Mouse (Mus musculus): ENCODE results near the gene Trim54. TPM values are rescaled to one million over a fixed set of nuclear protein-coding genes. Genes with fewer than 3 reads are reported as not detected.

Trim54 gene
- polyA plus RNA-seq, 2 experiments: 6.2 to 8.7 TPM

DNA sequence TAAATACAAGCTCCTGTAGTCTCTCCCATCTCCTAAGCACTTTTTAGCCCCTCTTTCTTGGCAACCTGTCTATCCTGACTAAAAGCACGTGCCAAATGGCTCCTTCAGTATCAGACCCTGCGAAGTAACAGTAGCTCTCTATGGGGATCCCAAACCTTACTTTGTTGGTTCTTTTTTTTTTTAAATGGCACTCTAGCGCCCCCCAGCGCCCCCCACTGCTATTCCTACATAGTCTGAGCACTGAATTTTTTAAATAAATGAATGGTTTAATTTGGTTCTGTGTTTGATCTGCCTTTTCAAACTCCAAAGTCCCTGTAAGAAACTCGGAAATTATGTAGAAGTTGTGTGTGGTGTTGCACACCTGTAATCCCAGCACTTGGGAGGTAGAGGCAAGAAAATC, 9.5 kb downstream of the Trim54 start:
- Histone ChIP-seq H3K4me3 (replicated peaks; ENCODE audit: low read length) (no peak overlapping the region), H3K36me3 (ENCODE audit: control insufficient read depth, insufficient read depth, low read length) (no peaks in the 10 kb centered on the region), H3K9me3 (ENCODE audit: control insufficient read depth, low read length) (no peaks in the 10 kb centered on the region), H3K27ac (replicated peaks; ENCODE audit: low read depth, low read length) (no peak overlapping the region), H3K27me3 (ENCODE audit: control insufficient read depth, insufficient read depth, low read length) (no peaks in the 10 kb centered on the region), H3K4me2 (replicated peaks; ENCODE audit: low read depth, low read length, severe bottlenecking) (no peak overlapping the region), H3K9ac (ENCODE audit: low read depth, low read length, severe bottlenecking) (no peak overlapping the region), H3K4me1 (ENCODE audit: control insufficient read depth, insufficient read depth, low read length) (no peaks in the 10 kb centered on the region)
- ATAC-seq (ENCODE audit: low FRiP score, low read depth) (no peak), DNase-seq (ENCODE audit: low spot score) (no peak)
- WGBS: 40% methylated on average over 5 of the region's 5 CpGs
- TF ChIP-seq POLR2A (IDR thresholded peaks at IDR 0.05; ENCODE audit: borderline replicate concordance, extremely low read depth, insufficient read depth, insufficient read length): no peak

DNA sequence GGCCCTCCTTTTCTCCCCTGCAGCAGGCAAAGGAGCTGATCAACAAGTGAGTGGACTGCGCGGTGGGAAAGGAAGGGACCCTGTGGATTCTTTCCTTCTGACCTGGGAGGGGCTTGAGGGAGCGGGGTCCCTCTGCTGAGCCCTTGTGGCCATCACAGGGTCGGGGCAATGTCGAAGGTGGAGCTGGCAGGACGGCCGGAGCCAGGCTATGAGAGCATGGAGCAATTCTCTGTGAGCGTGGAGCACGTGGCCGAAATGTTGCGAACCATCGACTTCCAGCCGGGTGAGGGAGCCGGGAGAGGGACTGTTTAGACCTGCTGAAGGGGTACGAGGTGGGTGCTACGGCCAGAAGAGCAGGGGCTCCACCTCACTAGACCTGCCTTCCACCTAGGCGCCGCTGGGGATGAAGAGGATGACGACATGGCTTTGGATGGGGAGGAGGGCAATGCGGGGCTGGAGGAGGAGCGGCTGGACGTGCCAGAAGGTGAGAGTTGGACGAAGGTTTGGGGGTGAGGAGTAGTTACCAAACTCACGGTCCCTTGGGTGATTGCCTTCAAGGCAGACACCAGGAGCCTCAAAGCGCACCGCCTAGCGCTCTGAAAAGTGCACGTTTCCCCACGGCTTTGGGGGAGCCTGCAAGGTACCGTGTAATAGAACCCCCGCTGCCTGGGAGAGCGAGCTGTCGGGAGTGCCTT, 20.4 kb downstream of the Trim54 start:
- 0 out of 2 replicates have a peak, but pooled peaks cover 6% of the 10 kb centered on the region for H3K36me3 ChIP-seq (ENCODE audit: control insufficient read depth, insufficient read depth, low read length)
- no peaks in the 10 kb centered on the region for H3K9me3 ChIP-seq (ENCODE audit: control insufficient read depth, low read length)
- peaks cover 63% of the 10 kb centered on the region for H3K27me3 ChIP-seq (ENCODE audit: control insufficient read depth, insufficient read depth, low read length)
- no peak for DNase-seq (ENCODE audit: low spot score)
- H3K4me3 ChIP-seq (replicated peaks; ENCODE audit: low read length): no peak overlapping the region
- no peak for ATAC-seq (ENCODE audit: low FRiP score, low read depth)
- WGBS: under 1% methylated on average over 32 of the region's 33 CpGs
- no peak overlapping the region for H3K4me2 ChIP-seq (replicated peaks; ENCODE audit: low read depth, low read length, severe bottlenecking)
- no peak overlapping the region for H3K9ac ChIP-seq (ENCODE audit: low read depth, low read length, severe bottlenecking)
- no peaks in the 10 kb centered on the region for H3K4me1 ChIP-seq (ENCODE audit: control insufficient read depth, insufficient read depth, low read length)
- H3K27ac ChIP-seq (replicated peaks; ENCODE audit: low read depth, low read length): no peak overlapping the region
- TF ChIP-seq POLR2A (IDR thresholded peaks at IDR 0.05; ENCODE audit: borderline replicate concordance, extremely low read depth, insufficient read depth, insufficient read length): no peak

DNA sequence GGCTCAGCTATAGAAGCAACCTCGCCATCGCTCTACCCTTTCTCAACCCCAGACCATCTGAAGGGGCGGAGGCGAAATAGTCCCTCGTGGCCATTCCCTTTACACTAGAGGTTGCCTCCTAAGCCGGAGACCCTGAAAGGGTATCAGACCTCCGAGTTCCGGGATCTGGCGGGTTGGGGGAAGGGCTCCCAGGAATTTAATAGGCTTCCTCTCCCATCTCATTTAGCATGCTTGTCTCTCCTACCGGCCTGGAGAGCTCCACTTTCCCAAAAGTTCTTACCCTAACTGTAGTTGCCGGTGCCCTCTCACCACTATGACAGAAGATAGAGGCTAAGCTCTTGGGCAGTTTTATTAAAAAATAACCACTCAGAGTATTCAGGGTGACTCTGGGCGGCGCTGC, 21.1 kb downstream of the Trim54 start:
- ATAC-seq (ENCODE audit: low FRiP score, low read depth) (no peak), DNase-seq (ENCODE audit: low spot score) (no peak)
- Histone ChIP-seq H3K9ac (ENCODE audit: low read depth, low read length, severe bottlenecking) (no peak overlapping the region), H3K9me3 (ENCODE audit: control insufficient read depth, low read length) (no peaks in the 10 kb centered on the region), H3K27me3 (ENCODE audit: control insufficient read depth, insufficient read depth, low read length) (peaks cover 63% of the 10 kb centered on the region), H3K4me3 (replicated peaks; ENCODE audit: low read length) (peak overlapping the region; percentile 14; the same call in 1 of the 2 replicates), H3K27ac (replicated peaks; ENCODE audit: low read depth, low read length) (no peak overlapping the region), H3K4me2 (replicated peaks; ENCODE audit: low read depth, low read length, severe bottlenecking) (peak overlapping the region; percentile 23; the same call in 1 of the 2 replicates), H3K4me1 (ENCODE audit: control insufficient read depth, insufficient read depth, low read length) (no peaks in the 10 kb centered on the region), H3K36me3 (ENCODE audit: control insufficient read depth, insufficient read depth, low read length) (0 out of 2 replicates have a peak, but pooled peaks cover 7% of the 10 kb centered on the region)
- TF ChIP-seq POLR2A (IDR thresholded peaks at IDR 0.05; ENCODE audit: borderline replicate concordance, extremely low read depth, insufficient read depth, insufficient read length): no peak
- WGBS: 1% methylated on average over 13 of the region's 13 CpGs

DNA sequence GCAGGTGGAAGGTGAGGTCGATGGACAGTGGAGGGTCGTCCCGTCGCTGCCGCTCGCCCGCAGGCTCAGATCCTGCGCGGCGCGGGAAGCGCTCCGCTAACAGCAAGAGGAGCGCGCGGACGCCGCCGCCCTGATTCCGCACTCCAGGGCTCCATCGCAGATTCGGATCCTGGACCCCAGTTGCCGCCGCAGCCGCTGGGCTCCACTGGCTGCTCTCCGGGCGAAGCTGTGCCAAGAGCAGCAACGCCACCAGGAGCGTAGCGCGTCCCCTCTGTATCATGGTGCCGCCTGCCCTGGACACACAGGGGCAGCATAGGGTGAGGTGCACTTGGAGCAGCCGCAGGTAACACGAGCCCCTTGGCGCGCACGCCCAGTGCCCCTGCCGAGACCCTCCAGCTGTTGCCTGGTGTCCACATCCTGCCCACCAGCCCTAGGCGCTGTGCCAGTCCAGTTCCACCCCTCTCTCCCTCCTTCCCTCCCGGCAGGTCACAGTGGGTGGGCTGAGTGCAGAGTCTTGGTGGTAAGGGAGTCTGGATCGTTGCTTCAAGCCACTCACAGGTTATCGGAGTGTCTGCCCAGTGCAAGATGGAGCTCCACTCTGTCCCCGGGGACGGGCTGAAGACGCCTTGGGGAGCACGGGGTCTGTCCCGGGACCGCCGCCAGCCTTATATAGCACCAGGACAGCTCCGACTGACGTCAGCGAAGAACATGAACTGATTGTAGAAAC, 21.9 kb downstream of the Trim54 start, which contains the start of gene Ucn:
Ucn (minus strand) TSS at position 589 of the 727 bp plus-strand sequence.
- Histone ChIP-seq H3K4me3 (replicated peaks; ENCODE audit: low read length) (peak within 1 kb of the TSS; percentile 14), H3K4me2 (replicated peaks; ENCODE audit: low read depth, low read length, severe bottlenecking) (peak within 1 kb of the TSS; percentile 23), H3K9ac (ENCODE audit: low read depth, low read length, severe bottlenecking) (no peak within 1 kb of the TSS), H3K36me3 (ENCODE audit: control insufficient read depth, insufficient read depth, low read length) (peaks cover 9% of the 10 kb centered on the region; the same call in 1 of the 2 replicates), H3K27ac (replicated peaks; ENCODE audit: low read depth, low read length) (no peak within 1 kb of the TSS), H3K9me3 (ENCODE audit: control insufficient read depth, low read length) (no peaks in the 10 kb centered on the region), H3K4me1 (ENCODE audit: control insufficient read depth, insufficient read depth, low read length) (no peaks in the 10 kb centered on the region), H3K27me3 (ENCODE audit: control insufficient read depth, insufficient read depth, low read length) (peaks cover 63% of the 10 kb centered on the region)
- TF ChIP-seq POLR2A (IDR thresholded peaks at IDR 0.05; ENCODE audit: borderline replicate concordance, extremely low read depth, insufficient read depth, insufficient read length): no peak
- ATAC-seq (ENCODE audit: low FRiP score, low read depth) (no peak), DNase-seq (ENCODE audit: low spot score) (no peak)
- WGBS: 2% methylated on average over 39 of the region's 52 CpGs

DNA sequence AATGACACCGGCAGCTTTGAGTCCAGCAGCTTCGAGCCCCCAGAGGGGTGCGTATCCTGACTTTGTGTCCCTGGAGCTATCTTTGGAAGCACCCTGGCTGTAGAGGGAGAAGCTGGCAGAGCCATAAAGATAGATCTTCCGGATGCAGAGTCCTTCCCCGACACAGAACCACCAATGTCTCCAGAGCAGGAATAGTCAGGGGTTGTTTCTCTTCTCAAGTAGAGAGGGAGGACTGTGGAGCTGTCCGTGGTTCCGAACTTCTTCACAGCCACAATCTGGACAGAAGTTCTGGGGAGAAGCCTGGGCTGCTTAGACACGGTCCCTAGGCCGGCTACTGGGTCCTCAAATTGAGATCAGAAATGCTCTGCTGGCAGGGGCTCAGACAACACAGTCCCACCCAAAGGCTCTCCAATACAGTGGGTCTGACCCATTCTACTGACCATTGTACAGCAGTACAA, 22.5 kb downstream of the Trim54 start:
- no peak overlapping the region for H3K27ac ChIP-seq (replicated peaks; ENCODE audit: low read depth, low read length)
- ATAC-seq (ENCODE audit: low FRiP score, low read depth): no peak
- H3K4me2 ChIP-seq (replicated peaks; ENCODE audit: low read depth, low read length, severe bottlenecking): no peak overlapping the region
- peak; percentile 59 for DNase-seq (ENCODE audit: low spot score)
- peaks cover 12% of the 10 kb centered on the region; the same call in 1 of the 2 replicates for H3K36me3 ChIP-seq (ENCODE audit: control insufficient read depth, insufficient read depth, low read length)
- no peak overlapping the region for H3K9ac ChIP-seq (ENCODE audit: low read depth, low read length, severe bottlenecking)
- no peaks in the 10 kb centered on the region for H3K9me3 ChIP-seq (ENCODE audit: control insufficient read depth, low read length)
- WGBS: 15% methylated on average over 9 of the region's 9 CpGs
- no peak for TF ChIP-seq POLR2A (IDR thresholded peaks at IDR 0.05; ENCODE audit: borderline replicate concordance, extremely low read depth, insufficient read depth, insufficient read length)
- H3K4me3 ChIP-seq (replicated peaks; ENCODE audit: low read length): 0 out of 2 replicates have a peak overlapping the region, but pooled peaks have one; percentile 3
- no peaks in the 10 kb centered on the region for H3K4me1 ChIP-seq (ENCODE audit: control insufficient read depth, insufficient read depth, low read length)
- peaks cover 58% of the 10 kb centered on the region for H3K27me3 ChIP-seq (ENCODE audit: control insufficient read depth, insufficient read depth, low read length)
